Mouse (Mus musculus) spleen, postnatal 10 days (tissue): ENCODE results near the gene Ptprg.
"Not testable (repeated sequence)": the region's sequence is repeated elsewhere in the genome, so short reads cannot be mapped to it uniquely, and the experiment has no call there.

Source experiments
- DNase-seq, 2 experiments: peaks; one replicate each; pipeline ENCODE4 v3.0.0; 2021 to 2022; ENCODE audit warnings: low spot score in 2 of 2

The Ptprg gene

DNA sequence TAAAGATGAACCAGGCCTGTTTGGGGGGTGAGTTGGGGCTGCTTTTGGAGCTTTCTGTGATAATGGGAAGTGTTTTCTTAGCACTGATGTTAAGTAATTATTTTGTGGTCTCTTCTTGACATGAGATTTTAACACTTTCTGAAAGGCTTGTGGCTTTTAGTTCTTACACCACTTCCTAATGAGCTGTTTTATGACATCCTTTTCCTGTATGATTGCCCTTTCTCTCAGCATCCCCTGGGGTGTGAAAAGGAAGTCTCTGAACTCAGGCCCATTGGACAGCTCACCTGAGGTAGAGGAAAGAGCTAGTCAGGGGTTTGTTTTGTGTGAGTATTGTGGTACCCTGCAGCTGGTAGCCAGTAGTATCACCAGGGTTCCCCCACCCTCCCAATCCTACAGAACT lies 179.0 kb downstream of the Ptprg start:
- DNase-seq: no peak

DNA sequence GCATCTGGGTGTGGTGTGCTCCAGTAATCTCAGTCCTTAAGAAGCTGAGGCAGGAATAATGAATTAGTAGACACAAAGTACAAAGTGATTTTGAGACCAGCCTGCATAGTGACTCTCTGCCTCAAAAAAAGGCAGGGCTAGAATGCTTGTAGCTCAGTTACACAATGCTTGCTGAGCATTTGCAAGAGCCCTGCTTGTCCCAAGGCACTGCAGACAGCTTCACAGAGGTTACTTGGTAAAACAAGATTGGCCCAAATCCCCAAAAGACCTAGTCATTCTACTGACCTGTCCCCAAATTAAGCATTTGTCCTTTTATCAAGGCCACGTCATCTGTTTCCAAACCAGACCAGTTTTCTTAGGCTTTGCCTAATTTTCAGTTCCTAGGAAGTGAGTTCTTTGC lies 190.4 kb downstream of the Ptprg start:
- no peak for DNase-seq

GRCm38 (mm10) chr14:11752678-11753077 lies 199.3 kb downstream of the Ptprg start:
- no peak for DNase-seq

GRCm38 (mm10) chr14:11754656-11755055 lies 201.3 kb downstream of the Ptprg start:
- no peak for DNase-seq

GRCm38 (mm10) chr14:11758185-11758584 lies 204.9 kb downstream of the Ptprg start:
- DNase-seq: no peak

- DNase-seq: no peak
These were observed 206.0 kb downstream of the Ptprg start for GRCm38 (mm10) chr14:11759356-11759755.

- no peak for DNase-seq
These were observed 209.7 kb downstream of the Ptprg start for GRCm38 (mm10) chr14:11762995-11763394.

DNA sequence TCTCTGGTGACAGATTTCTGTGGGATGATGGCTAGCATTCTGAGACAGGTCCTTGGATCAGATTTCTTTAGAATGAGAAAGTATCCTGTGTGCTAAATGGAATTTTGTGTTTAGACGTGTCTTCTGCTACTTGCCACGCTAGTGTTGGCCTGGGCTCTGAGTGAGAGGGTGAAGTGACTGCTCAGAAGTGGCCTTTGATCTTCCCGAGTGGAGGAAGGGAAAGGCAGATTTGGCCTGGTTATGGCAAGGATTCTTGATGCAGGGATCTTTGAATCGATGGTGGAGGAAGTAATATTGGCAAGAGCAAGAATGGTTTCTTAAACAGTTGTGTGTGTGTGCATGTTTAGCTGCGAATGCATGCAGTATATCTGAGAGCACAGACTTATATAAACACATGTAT lies 219.4 kb downstream of the Ptprg start:
- DNase-seq: no peak

- DNase-seq: no peak
These were observed 221.2 kb downstream of the Ptprg start for GRCm38 (mm10) chr14:11774476-11775037.

GRCm38 (mm10) chr14:11775204-11775603 lies 221.9 kb downstream of the Ptprg start:
- DNase-seq: no peak

GRCm38 (mm10) chr14:11775951-11776495 lies 222.7 kb downstream of the Ptprg start:
- no peak for DNase-seq

GRCm38 (mm10) chr14:11776566-11776965 lies 223.2 kb downstream of the Ptprg start:
- no peak for DNase-seq

GRCm38 (mm10) chr14:11791190-11791589 lies 237.9 kb downstream of the Ptprg start:
- DNase-seq: no peak

DNA sequence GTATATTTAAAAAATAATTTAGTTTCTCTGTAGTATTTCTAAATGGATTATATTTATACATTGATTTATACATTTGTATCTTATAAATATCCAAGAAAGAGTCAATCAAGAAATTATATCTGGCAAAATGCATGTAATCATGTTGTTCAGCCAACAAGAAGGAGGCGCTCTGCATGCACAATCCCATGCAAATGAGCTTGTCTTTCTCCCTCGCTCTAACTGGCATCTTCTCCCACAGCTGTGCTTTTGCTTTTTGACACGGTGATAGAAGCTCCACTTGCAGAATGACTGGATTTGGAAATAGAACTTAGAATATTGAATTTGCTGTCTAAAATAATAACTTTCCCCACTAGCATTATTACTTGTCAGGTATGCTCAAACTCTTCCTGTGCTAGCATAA lies 240.5 kb downstream of the Ptprg start:
- DNase-seq: no peak

DNA sequence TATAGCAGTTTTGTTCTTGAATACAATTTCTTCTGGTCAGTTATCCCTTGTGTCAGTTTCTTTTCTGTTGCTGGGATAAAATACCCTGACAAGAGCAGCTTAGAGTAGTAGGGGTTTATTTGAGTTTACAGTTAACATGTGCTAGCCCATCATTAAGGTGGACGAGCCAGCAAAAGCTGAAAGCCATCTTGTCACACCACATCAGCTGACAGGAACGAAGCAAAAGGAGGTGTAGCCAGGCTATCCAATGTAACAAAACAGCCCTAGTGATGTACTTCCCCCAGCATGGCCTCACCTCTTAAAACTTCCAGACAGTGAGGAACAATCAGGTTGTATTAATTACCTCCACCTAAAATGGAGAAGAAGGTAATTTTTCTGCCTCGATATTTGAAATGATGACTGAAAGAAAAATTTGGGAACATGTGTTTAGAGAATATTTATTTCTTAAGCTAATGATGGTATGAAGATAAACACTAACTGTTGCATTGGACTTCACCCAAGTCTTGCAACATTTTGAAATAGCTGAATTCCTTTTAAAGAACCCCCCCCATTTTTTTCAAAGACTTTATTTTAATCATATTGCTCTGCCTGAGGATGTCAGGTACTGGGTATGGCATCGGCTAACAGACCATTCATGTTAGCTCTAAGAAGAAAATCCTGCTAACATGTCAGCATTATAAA lies 249.2 kb downstream of the Ptprg start:
- DNase-seq: no peak

GRCm38 (mm10) chr14:11806674-11807073 lies 253.3 kb downstream of the Ptprg start:
- no peak for DNase-seq

DNA sequence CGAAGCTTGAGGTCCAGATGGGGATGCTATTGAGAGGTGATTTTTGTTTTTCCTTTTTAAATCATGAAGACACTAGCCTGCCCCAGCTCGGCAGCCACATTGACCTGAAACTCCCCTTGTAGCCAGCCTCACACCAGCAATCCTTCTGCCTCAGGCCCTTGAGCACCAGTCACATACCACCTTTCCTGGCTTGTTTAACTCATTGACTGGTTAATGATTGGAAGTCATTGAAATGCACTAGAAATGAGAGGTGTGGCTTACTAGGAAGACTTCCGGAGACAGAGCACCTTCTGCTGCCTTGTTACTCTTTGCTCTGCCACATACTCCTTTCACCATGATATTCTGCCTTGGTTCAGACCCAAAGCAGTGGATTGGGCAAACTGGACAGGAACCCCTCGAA lies 254.1 kb downstream of the Ptprg start:
- no peak for DNase-seq

DNA sequence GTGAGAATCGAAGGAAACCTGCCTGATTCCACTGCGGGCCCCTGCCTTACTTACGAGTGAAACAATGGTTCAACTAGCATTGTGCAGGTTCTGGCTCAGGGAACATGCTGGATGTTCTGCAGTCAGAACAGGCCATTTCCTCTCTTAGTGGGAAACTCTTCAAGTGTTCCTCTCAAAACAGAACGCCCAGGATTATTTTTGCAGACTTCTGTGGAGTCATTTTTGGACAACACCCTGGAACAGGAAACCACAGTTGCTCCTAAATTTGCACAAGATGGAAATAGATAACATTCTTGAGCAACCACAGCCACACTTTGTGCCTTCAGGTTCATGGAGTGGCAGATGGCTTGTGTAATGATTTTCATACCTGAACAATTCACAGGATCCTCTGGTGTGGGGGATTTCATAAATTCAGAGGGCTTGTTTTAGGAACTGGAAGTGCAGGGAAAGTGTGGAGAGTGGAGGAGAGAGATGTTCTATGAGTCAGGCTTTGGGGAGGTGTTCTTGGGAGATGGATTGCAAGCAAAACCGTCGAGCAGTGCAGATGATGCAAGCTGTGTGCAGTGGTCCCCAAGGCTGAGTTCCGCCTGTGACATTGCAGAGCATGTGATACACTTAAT lies 257.9 kb downstream of the Ptprg start:
- no peak for DNase-seq

GRCm38 (mm10) chr14:11812291-11812690 lies 259.0 kb downstream of the Ptprg start:
- no peak for DNase-seq

GRCm38 (mm10) chr14:11814811-11815210 lies 261.5 kb downstream of the Ptprg start:
- DNase-seq: not testable (repeated sequence)

DNA sequence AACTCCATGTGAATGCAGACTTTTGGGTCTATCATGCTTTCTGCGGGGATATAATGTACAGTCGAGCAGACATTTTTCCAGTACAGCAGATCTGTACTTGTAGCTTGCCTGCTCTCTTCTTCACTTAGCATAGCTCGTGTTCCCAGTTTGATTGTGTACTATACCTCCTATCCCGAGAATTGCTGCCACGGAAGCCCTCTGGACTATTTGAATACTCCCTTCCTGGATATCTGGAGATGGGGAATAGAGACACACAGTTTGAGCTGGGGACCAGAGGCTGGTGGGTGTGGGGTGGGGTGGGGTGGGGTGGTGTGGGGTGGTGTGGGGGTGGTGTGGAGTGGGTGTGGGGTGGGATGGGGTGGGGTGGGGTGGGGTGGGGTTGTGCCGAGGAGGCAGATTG lies 263.9 kb downstream of the Ptprg start:
- no peak for DNase-seq

- DNase-seq: no peak
These were observed 264.7 kb downstream of the Ptprg start for GRCm38 (mm10) chr14:11818054-11818453.

- DNase-seq: no peak
These were observed 265.4 kb downstream of the Ptprg start for GRCm38 (mm10) chr14:11818721-11819120.
